Mouse (Mus musculus) hindbrain, embryonic 14.5 days (tissue): Measurements from ENCODE around the gene Klf13. TPM values are rescaled to one million over a fixed set of nuclear protein-coding genes. Genes with fewer than 3 reads are reported as not detected.

Source experiments
- ATAC-seq: fragments of 200-750 bp; cut with Nextera tagmentation; 2 replicates; pipeline ENCODE4 v1.8.0; 2017; ENCODE audit warnings: moderate number of reproducible peaks, mild to moderate bottlenecking, moderate TSS enrichment, moderate library complexity; ENCODE audit not compliant: low FRiP score
- DNase-seq: peaks from one replicate; pipeline ENCODE4 v3.0.0-alpha.2; 2015; ENCODE audit warnings: low spot score
- H3K27ac ChIP-seq: fragments of 300-500 bp; sonication (generic); 2 replicates; pipeline ENCODE4 v1.5.1; 2014; ENCODE audit warnings: mild to moderate bottlenecking, moderate library complexity
- H3K27me3 ChIP-seq: fragments of 300-500 bp; sonication (generic); 2 replicates; pipeline ENCODE4 v1.6.1; 2014; ENCODE audit warnings: mild to moderate bottlenecking, low read length, mixed read lengths; ENCODE audit not compliant: control insufficient read depth, insufficient read depth
- H3K36me3 ChIP-seq: fragments of 300-500 bp; sonication (generic); replicated peaks from 2 replicates; pipeline ENCODE4 v1.6.1; 2014; ENCODE audit not compliant: control insufficient read depth, insufficient read depth
- H3K4me1 ChIP-seq: fragments of 300-500 bp; sonication (generic); replicated peaks from 2 replicates; pipeline ENCODE4 v1.6.1; 2014; ENCODE audit warnings: antibody characterized with exemption, low read length, mixed read lengths; ENCODE audit not compliant: control insufficient read depth, insufficient read depth
- H3K4me2 ChIP-seq: fragments of 300-500 bp; sonication (generic); replicated peaks from 2 replicates; pipeline ENCODE4 v1.6.1; 2014; ENCODE audit warnings: mild to moderate bottlenecking, moderate library complexity
- H3K4me3 ChIP-seq: fragments of 300-500 bp; sonication (generic); replicated peaks from 2 replicates; pipeline ENCODE4 v1.5.1; 2014; ENCODE audit warnings: mild to moderate bottlenecking, low read length
- H3K9ac ChIP-seq: fragments of 300-500 bp; sonication (generic); 2 replicates; pipeline ENCODE4 v1.6.1; 2014
- H3K9me3 ChIP-seq: fragments of 300-500 bp; sonication (generic); 2 replicates; pipeline ENCODE4 v1.6.1; 2016; ENCODE audit warnings: low read length; ENCODE audit not compliant: control insufficient read depth
- WGBS: fragments of 180-500 bp; shearing (Covaris S2); extraction: QIAGEN DNeasy Blood & Tissue Kit; methylation state at CpG from one replicate; pipeline ENCODE4 v1.1.7; 2014; 5-methylcytosine and 5-hydroxymethylcytosine counted together
- polyA plus RNA-seq: library from polyadenylated mRNA; unstranded; fragments of >200 nt; fragmentation: Nextera tagmentation; extraction: Ambion mirVana; gene quantifications from 2 replicates; pipeline ENCODE4 v1.2.1, GENCODE M21; 2014

Gene Klf13
- polyA plus RNA-seq, 1 experiment from 2014 or later = 25.2 TPM

DNA sequence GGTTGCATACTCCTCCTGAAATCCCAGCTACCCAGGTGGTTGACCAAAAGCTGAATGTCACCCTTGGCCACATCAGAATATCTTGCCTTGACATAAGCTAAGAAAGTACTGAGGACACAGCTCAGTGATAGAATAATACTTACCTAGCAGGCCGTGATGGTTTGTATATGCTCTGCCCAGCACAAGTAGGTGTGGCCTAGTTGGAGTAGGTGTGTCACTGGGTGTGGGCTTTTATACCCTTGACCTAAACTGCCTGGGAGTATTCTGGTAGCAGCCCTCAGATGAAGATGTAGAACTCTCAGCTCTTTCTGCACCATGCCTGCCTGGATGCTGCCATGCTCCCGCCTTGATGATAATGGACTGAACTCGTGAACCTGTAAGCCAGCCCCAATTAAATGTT is 6.3 kb downstream of the Klf13 start:
- 88% methylated on average over 3 of the region's 3 CpGs for WGBS

DNA sequence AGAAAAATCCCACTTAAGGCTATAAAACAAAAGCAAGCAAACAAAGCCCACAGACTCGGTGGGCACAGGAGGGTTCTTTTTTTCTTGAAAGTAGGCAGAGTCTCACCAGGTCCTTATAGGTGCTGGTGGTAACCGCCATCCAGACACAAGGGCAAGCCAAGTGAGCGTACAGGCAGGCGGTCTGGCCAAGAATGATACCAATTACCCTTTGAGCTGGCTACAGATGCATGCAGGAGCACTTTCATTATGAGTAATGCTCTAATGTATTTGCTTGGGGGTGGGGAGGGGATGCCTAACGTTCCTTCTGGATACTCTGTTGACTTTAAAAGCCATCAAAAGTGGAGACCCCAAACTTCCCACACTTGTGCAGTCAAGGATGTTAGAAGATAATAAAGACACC is 7.9 kb downstream of the Klf13 start:
- DNase-seq (no peak), ATAC-seq (no peak)
- Histone ChIP-seq H3K36me3 (no peaks in the 10 kb centered on the region), H3K9ac (no peak overlapping the region), H3K4me1 (peaks cover 29% of the 10 kb centered on the region), H3K4me3 (no peak overlapping the region), H3K27ac (no peak overlapping the region), H3K4me2 (no peak overlapping the region), H3K27me3 (no peaks in the 10 kb centered on the region), H3K9me3 (no peaks in the 10 kb centered on the region)
- 88% methylated on average over 5 of the region's 5 CpGs for WGBS

More for the DNA sequence above, 6.3 kb downstream of the Klf13 start:
- Histone ChIP-seq H3K4me2 (no peak overlapping the region), H3K9me3 (no peaks in the 10 kb centered on the region), H3K27me3 (no peaks in the 10 kb centered on the region), H3K36me3 (no peaks in the 10 kb centered on the region), H3K9ac (no peak overlapping the region), H3K4me3 (no peak overlapping the region), H3K27ac (no peak overlapping the region), H3K4me1 (peaks cover 26% of the 10 kb centered on the region)
- DNase-seq (no peak), ATAC-seq (no peak)

DNA sequence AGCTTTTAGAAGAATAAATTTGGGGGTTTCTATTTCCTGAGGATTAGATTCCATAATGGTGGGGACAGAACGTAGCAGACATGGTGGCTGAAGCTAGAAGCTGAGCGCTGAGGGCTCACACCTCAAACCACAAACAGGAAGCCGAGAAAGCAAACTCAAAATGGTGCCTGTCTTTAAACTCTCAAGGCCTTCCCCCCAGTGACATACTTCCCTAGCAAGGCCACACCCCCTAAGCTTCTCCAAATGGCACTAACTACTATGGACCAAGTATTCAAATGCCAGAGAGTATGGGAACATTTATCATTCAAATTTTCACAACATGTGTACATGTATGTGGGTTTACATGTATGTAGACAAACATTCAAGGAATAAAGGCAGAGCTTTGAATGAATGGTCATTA is 8.6 kb downstream of the Klf13 start:
- ATAC-seq = no peak
- Histone ChIP-seq H3K27me3 (no peaks in the 10 kb centered on the region), H3K36me3 (no peaks in the 10 kb centered on the region), H3K4me1 (peaks cover 29% of the 10 kb centered on the region), H3K9ac (no peak overlapping the region), H3K27ac (no peak overlapping the region), H3K4me2 (no peak overlapping the region), H3K9me3 (no peaks in the 10 kb centered on the region), H3K4me3 (no peak overlapping the region)
- no peak for DNase-seq
- WGBS = 94% methylated on average over 3 of the region's 3 CpGs

DNA sequence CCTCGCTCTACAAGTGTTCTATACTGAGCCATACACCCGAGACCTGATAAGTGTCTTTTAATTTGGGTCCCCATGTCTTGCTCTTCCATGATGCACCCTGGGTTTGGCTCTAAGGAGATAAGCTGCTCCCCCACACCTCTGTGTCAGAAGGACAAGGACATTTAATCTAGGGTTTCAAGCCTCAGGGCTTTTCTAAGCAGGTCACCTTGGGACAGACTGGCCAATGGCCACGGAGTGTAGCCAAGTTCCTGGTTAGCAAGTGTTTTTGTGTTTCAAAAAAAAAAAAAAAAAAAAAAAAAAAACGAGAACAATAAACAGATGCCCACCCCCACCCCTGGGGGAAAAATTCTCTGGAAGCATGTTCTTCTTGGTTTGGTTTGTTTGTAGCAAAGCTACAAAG is 9.6 kb downstream of the Klf13 start:
- WGBS = 90% methylated on average over 4 of the region's 4 CpGs
- no peaks in the 10 kb centered on the region for H3K36me3 ChIP-seq
- H3K9ac ChIP-seq = no peak overlapping the region
- no peaks in the 10 kb centered on the region for H3K27me3 ChIP-seq
- H3K4me2 ChIP-seq = no peak overlapping the region
- H3K4me3 ChIP-seq = no peak overlapping the region
- peaks cover 30% of the 10 kb centered on the region for H3K4me1 ChIP-seq
- no peak overlapping the region for H3K27ac ChIP-seq
- no peaks in the 10 kb centered on the region for H3K9me3 ChIP-seq
- DNase-seq = no peak
- no peak for ATAC-seq

DNA sequence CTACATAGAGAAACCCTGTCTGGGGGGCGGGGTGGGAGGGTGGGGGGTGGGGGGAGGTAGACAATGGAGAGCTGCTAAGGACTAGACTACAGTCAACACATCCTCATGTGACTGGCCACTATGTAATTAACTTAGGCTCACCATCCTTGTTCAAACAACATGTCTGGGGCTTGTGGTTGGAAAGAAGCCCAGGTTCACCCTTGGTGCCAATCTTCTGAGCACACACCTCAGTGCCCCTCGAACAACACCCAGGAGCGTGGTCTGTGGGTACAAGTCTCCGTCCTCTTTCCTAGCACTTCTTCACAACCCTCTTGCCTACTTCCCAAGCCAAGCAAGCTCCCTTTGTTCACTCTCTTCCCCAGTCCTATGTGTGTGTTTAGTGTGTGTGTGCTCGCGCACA is 11.6 kb downstream of the Klf13 start:
- H3K27me3 ChIP-seq = no peaks in the 10 kb centered on the region
- no peak overlapping the region for H3K9ac ChIP-seq
- H3K4me2 ChIP-seq = no peak overlapping the region
- WGBS = 95% methylated on average over 6 of the region's 6 CpGs
- H3K36me3 ChIP-seq = no peaks in the 10 kb centered on the region
- H3K4me3 ChIP-seq = no peak overlapping the region
- ATAC-seq (no peak), DNase-seq (no peak)
- H3K4me1 ChIP-seq = peaks cover 30% of the 10 kb centered on the region
- no peaks in the 10 kb centered on the region for H3K9me3 ChIP-seq
- no peak overlapping the region for H3K27ac ChIP-seq

DNA sequence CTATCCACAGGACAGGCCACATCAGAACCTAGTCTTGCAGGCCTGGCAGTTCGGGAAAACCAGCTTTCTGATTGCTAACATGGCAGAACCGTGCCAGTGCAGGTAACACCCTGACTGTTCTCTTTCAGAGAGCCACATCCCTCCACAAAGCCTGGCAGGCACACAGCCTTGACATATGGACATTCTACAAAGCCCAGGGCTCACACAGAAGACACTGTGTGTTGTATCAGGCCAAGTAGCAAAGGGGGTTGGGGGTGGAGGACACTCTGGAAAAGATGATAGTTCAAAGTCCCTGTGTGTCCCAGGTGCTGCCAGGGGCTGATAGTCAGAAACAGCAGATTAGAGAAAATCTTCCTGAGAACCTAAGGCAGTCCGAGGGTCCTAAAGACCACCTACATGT is 12.2 kb downstream of the Klf13 start:
- no peak overlapping the region for H3K9ac ChIP-seq
- H3K4me3 ChIP-seq = no peak overlapping the region
- H3K4me1 ChIP-seq = peaks cover 33% of the 10 kb centered on the region
- DNase-seq = no peak
- H3K4me2 ChIP-seq = no peak overlapping the region
- WGBS = 78% methylated on average over 3 of the region's 3 CpGs
- H3K27ac ChIP-seq = no peak overlapping the region
- ATAC-seq = no peak
- H3K36me3 ChIP-seq = no peaks in the 10 kb centered on the region
- no peaks in the 10 kb centered on the region for H3K9me3 ChIP-seq
- H3K27me3 ChIP-seq = no peaks in the 10 kb centered on the region

DNA sequence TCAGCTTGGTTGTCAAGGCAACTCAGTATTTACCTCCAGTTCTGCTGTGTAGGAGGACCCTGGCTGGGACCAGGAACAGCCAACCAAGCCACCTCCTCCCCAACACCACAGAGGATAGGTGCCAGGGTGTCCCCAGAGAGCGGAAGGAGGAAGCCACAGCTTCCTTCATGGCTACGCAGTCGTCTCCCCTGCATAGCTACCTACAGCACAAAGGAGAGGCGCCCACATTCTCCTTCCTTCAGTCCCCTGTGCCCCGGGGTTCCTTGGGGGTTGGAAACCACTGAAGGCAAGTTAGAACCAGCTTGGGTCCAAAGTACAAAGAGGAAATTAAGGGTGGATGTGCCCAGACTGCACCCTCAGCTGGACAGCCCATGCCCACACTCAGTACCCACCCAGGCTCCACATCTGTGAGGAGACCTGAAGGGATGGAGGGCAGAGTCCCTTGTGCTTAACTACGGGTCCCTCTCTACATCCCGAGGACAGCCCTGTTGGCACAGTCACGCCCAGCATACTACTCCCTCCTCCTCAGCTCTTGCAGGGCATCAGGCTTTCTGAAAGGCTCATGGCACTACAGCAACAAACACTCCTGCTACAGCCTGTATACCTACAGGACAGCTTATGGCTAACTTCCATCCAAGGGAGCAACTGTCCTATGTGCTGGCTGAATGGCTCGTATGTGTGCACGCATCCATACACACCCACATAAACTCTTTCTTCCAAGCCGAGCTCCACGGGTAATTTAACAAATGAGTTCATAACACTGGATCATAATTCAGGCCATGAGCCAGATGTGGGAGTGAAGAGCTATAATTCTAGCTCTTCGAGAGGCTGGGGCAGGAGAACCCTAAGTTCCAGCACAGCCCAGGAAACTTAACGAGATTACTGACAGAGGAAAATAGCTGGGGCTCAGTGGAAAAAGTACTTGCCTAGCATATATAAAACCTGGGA is 13.0 kb downstream of the Klf13 start:
- Histone ChIP-seq H3K4me3 (no peak overlapping the region), H3K36me3 (no peaks in the 10 kb centered on the region), H3K27ac (peak overlapping the region; percentile 52), H3K27me3 (no peaks in the 10 kb centered on the region), H3K4me2 (no peak overlapping the region), H3K9ac (no peak overlapping the region), H3K4me1 (peaks cover 33% of the 10 kb centered on the region), H3K9me3 (no peaks in the 10 kb centered on the region)
- WGBS = 67% methylated on average over 14 of the region's 14 CpGs
- DNase-seq (no peak), ATAC-seq (peak; percentile 28)

DNA sequence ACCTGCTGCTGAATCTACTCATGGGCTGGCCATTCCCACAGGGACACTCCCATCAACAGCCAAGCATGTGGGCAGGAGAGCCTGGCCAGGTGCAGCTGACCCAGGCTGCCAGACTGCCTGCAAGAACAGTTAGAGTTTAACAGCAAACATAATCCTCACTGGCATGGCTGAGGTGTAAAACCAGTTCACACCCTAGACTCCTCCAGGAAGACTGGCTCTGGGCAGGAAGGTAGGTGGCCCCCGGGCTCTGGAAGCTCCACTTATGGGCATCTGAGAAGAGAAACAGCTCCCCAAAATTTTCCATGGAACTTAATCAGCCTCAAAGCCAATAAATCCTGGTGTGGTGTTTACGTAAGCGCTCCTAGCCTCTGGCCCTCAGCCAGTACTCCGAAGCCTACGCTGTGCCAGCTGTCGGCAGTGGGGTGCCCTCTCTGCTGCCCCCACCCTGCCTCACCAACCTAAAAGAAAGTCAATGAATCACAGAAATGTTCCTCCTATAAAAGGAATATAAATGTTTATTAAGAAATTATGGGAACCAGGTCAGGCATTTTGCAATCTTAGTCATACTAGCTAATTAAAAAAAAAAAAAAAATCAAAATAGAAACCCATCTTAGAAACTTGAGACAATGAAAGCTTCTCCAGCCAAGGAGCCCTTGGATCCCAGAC is 13.8 kb downstream of the Klf13 start:
- DNase-seq = peak; percentile 59
- H3K9ac ChIP-seq = no peak overlapping the region
- 54% methylated on average over 6 of the region's 6 CpGs for WGBS

DNA sequence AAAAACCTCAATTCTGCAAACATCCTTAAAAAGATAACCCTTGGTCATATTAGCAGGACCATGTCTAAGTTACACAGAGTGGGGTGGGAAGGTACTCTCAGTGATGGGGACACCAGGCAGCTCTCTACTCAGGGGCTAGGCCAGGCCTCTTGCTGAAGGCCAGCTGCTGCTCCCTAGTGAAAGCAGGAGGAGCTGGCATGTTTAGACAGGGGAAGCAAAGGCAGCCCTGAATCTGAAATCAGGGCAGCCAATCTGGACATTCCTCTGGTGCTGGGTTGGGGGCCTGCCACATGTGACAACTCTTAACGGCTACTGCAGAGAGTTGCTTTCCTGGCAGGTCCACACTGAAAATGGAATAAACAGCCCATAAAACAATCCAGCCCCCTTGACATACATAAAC is 14.6 kb downstream of the Klf13 start:
- ATAC-seq = no peak
- Histone ChIP-seq H3K4me2 (no peak overlapping the region), H3K36me3 (no peaks in the 10 kb centered on the region), H3K27me3 (no peaks in the 10 kb centered on the region), H3K9ac (no peak overlapping the region), H3K4me3 (no peak overlapping the region), H3K9me3 (no peaks in the 10 kb centered on the region), H3K4me1 (peaks cover 35% of the 10 kb centered on the region), H3K27ac (no peak overlapping the region)
- DNase-seq = no peak
- 48% methylated on average over 1 of the region's 1 CpGs for WGBS

More for the DNA sequence above, 13.8 kb downstream of the Klf13 start:
- no peak overlapping the region for H3K4me3 ChIP-seq
- no peaks in the 10 kb centered on the region for H3K9me3 ChIP-seq
- ATAC-seq = no peak
- peak overlapping the region; percentile 52; the same call in 1 of the 2 replicates for H3K27ac ChIP-seq
- H3K36me3 ChIP-seq = no peaks in the 10 kb centered on the region
- H3K4me2 ChIP-seq = peak overlapping the region; percentile 6; the same call in 1 of the 2 replicates
- H3K4me1 ChIP-seq = peaks cover 33% of the 10 kb centered on the region
- no peaks in the 10 kb centered on the region for H3K27me3 ChIP-seq
